8 mouse cellular contexts compared by ENCODE assay signal in genomic region chr16:17561128-17561750, GRCm38 (mm10). TPM values are rescaled to one million over a fixed set of nuclear protein-coding genes. Genes with fewer than 3 reads are reported as not detected.
DNase-seq lines count a peak whose midpoint lies in the region; ATAC-seq and TF ChIP-seq lines count a peak whose summit lies in the region.

TSS of gene Lrrc74b (minus strand) at chr16:17561247.

- H3K27ac ChIP-seq in ES-E14 (ENCODE audit: insufficient read depth, low read depth, low read length, poor library complexity, severe bottlenecking): no peak within 1 kb of the TSS
- peak within 1 kb of the TSS; percentile 64 for H3K27ac ChIP-seq in hindbrain, embryonic 15.5 days (replicated peaks)
- H3K27ac ChIP-seq in liver, embryonic 12.5 days: no peak within 1 kb of the TSS
- H3K27ac ChIP-seq in neural tube, embryonic 11.5 days (ENCODE audit: low read depth, low read length): no peak within 1 kb of the TSS

- peaks cover 12% of the 10 kb centered on the region for H3K27me3 ChIP-seq in hindbrain, embryonic 15.5 days
- peaks cover 71% of the 10 kb centered on the region for H3K27me3 ChIP-seq in liver, embryonic 12.5 days (replicated peaks)
- 0 out of 2 replicates have a peak, but pooled peaks cover 2% of the 10 kb centered on the region for H3K27me3 ChIP-seq in neural tube, embryonic 11.5 days (ENCODE audit: control insufficient read depth, insufficient read depth, low read length)

- H3K9ac ChIP-seq in ES-E14 (ENCODE audit: insufficient read depth, low read depth, low read length, poor library complexity, severe bottlenecking): peak within 1 kb of the TSS; percentile 61
- no peak within 1 kb of the TSS for H3K9ac ChIP-seq in hindbrain, embryonic 15.5 days
- peak within 1 kb of the TSS; percentile 7; the same call in 1 of the 2 replicates for H3K9ac ChIP-seq in liver, embryonic 12.5 days
- no peak within 1 kb of the TSS for H3K9ac ChIP-seq in neural tube, embryonic 11.5 days (ENCODE audit: low read length)

- peak; percentile 61 for DNase-seq in ES-E14 (ENCODE audit: low read depth, low spot score)
- DNase-seq in adrenal gland, postnatal 36 days: peak; percentile 56 to 78
- peak; percentile 76 for DNase-seq in gastrocnemius, postnatal 10 days
- peak; percentile 65 for DNase-seq in neural tube, embryonic 11.5 days (ENCODE audit: low spot score)
- DNase-seq in left cerebral cortex, adult 9 months (ENCODE audit: low spot score in 2 of 2): no peak
- DNase-seq in layer of hippocampus, adult 9-11 months: no peak

- ATAC-seq in hindbrain, embryonic 15.5 days (ENCODE audit: low FRiP score, low read depth): peak; percentile 79
- no peak for ATAC-seq in liver, embryonic 12.5 days
- peak; percentile 72 for ATAC-seq in neural tube, embryonic 11.5 days (ENCODE audit: insufficient read depth, low FRiP score, low TSS enrichment)

- WGBS in hindbrain, embryonic 15.5 days: under 1% methylated on average over 22 of the region's 22 CpGs
- 8% methylated on average over 22 of the region's 22 CpGs for WGBS in liver, embryonic 12.5 days (ENCODE audit: insufficient replicate concordance)
- WGBS in neural tube, embryonic 11.5 days: 1% methylated on average over 22 of the region's 22 CpGs

- no peaks in the 10 kb centered on the region for H3K36me3 ChIP-seq in ES-E14 (ENCODE audit: control insufficient read depth, insufficient read depth, low read length, poor library complexity, severe bottlenecking)
- no peaks in the 10 kb centered on the region for H3K36me3 ChIP-seq in hindbrain, embryonic 15.5 days
- no peaks in the 10 kb centered on the region for H3K36me3 ChIP-seq in liver, embryonic 12.5 days
- no peaks in the 10 kb centered on the region for H3K36me3 ChIP-seq in neural tube, embryonic 11.5 days (ENCODE audit: control insufficient read depth, insufficient read depth, low read length)

- H3K4me3 ChIP-seq in ES-E14 (ENCODE audit: insufficient read depth in 1 of 2, low read depth in 1 of 2, low read length in 2 of 2, poor library complexity in 1 of 2, severe bottlenecking in 1 of 2): peak within 1 kb of the TSS; percentile 43 to 64
- H3K4me3 ChIP-seq in hindbrain, embryonic 15.5 days: peak within 1 kb of the TSS; percentile 18
- peak within 1 kb of the TSS; percentile 35 for H3K4me3 ChIP-seq in liver, embryonic 12.5 days
- H3K4me3 ChIP-seq in neural tube, embryonic 11.5 days (ENCODE audit: low read depth, low read length): peak within 1 kb of the TSS; percentile 20

- no peaks in the 10 kb centered on the region for H3K9me3 ChIP-seq in ES-E14 (ENCODE audit: control insufficient read depth, insufficient read depth, low read depth, low read length)
- no peaks in the 10 kb centered on the region for H3K9me3 ChIP-seq in hindbrain, embryonic 15.5 days
- no peaks in the 10 kb centered on the region for H3K9me3 ChIP-seq in liver, embryonic 12.5 days (replicated peaks)
- H3K9me3 ChIP-seq in neural tube, embryonic 11.5 days (ENCODE audit: control insufficient read depth, low read length): no peaks in the 10 kb centered on the region

- H3K4me1 ChIP-seq in ES-E14 (ENCODE audit: control insufficient read depth in 2 of 2, insufficient read depth in 2 of 2, low read length in 2 of 2, poor library complexity in 1 of 2): peaks cover 2 to 24% of the 10 kb centered on the region in 2 experiments; a peak in 3 of 4 replicates
- peaks cover 30% of the 10 kb centered on the region for H3K4me1 ChIP-seq in hindbrain, embryonic 15.5 days (replicated peaks)
- H3K4me1 ChIP-seq in liver, embryonic 12.5 days: peaks cover 39% of the 10 kb centered on the region
- peaks cover 22% of the 10 kb centered on the region for H3K4me1 ChIP-seq in neural tube, embryonic 11.5 days (ENCODE audit: control insufficient read depth, insufficient read depth, low read length)

- in situ Hi-C loops in ES-E14 (cut with MboI; ENCODE audit: low sequenced_read_pairs in 2 of 2, unreplicated experiment in 2 of 2): no loop called here

- H3K4me2 ChIP-seq in hindbrain, embryonic 15.5 days: peak within 1 kb of the TSS; percentile 47
- H3K4me2 ChIP-seq in liver, embryonic 12.5 days: peak within 1 kb of the TSS; percentile 60
- peak within 1 kb of the TSS; percentile 37 for H3K4me2 ChIP-seq in neural tube, embryonic 11.5 days (ENCODE audit: low read depth)

TF ChIP-seq in ES-E14, 5 proteins besides CTCF, POLR2A, EP300 and RAD21:
- TF ChIP-seq HCFC1 (IDR thresholded peaks at IDR 0.05; ENCODE audit: borderline replicate concordance, insufficient read depth, low read length) (no peak), MAFK (IDR thresholded peaks at IDR 0.05; ENCODE audit: insufficient read depth, low read depth, low read length) (no peak), CHD2 (IDR thresholded peaks at IDR 0.05; ENCODE audit: low read depth, low read length) (no peak), ZC3H11A (IDR thresholded peaks at IDR 0.05; ENCODE audit: borderline replicate concordance, low read depth, low read length) (no peak), ZNF384 (IDR thresholded peaks at IDR 0.05; ENCODE audit: low read depth, low read length) (no peak)
TF ChIP-seq in ES-E14: peak in this region for 0.

RNA-seq across cellular contexts. Expression of gene Lrrc74b, which starts in this region (rescaled TPM):
- 0.09 TPM in 1 of 2 replicates, not detected in the other for total RNA-seq in ES-E14 (2012; rRNA removed)
- not detected for total RNA-seq in adrenal gland, postnatal 36 days (2021)
- 1 to 10 TPM; 1.4 to 3.7 TPM for total RNA-seq in gastrocnemius, postnatal 10 days (2021)
- polyA plus RNA-seq in hindbrain, embryonic 15.5 days (2015; fragmentation: Nextera tagmentation; extraction: Ambion mirVana): 0.79 and 0.85 TPM in 2 replicates
- 0.07 TPM in 1 of 2 replicates, not detected in the other for polyA plus RNA-seq in liver, embryonic 12.5 days (2016; fragmentation: Nextera tagmentation; extraction: Ambion mirVana)
- 0.20 and 0.42 TPM in 2 replicates for polyA plus RNA-seq in neural tube, embryonic 11.5 days (2014; fragmentation: Nextera tagmentation; extraction: Ambion mirVana)

Comparison
In these comparisons a context has a peak if more than half of its experiments do, and no peak if none do; other contexts are left out.
1. Peak in DNase-seq, H3K4me3 ChIP-seq and H3K9ac ChIP-seq in ES-E14; RNA of the gene not detected or under 1 TPM.
2. Peak in DNase-seq in adrenal gland, postnatal 36 days; RNA of the gene not detected or under 1 TPM.
3. Peak in ATAC-seq, H3K4me3 ChIP-seq, H3K27ac ChIP-seq and H3K4me2 ChIP-seq in hindbrain, embryonic 15.5 days; RNA of the gene not detected or under 1 TPM.
4. Peak in DNase-seq, ATAC-seq, H3K4me3 ChIP-seq and H3K4me2 ChIP-seq in neural tube, embryonic 11.5 days; RNA of the gene not detected or under 1 TPM.